Mouse (Mus musculus) brain, embryonic 14.5 days (tissue): ENCODE measurements around the gene Nkpd1.

ENCODE experiments used
- CTCF ChIP-seq: fragments of 200-500 bp; IDR thresholded peaks from 2 replicates; pipeline ENCODE4 v1.5.1; 2012; ENCODE audit warnings: inconsistent platforms, mild to moderate bottlenecking, moderate library complexity, borderline replicate concordance; ENCODE audit not compliant: insufficient read depth, insufficient read length; ENCODE audit errors: extremely low read depth
- POLR2A ChIP-seq: fragments of 200-500 bp; IDR thresholded peaks from 2 replicates; pipeline ENCODE4 v1.6.1; 2012; ENCODE audit warnings: mild to moderate bottlenecking, inconsistent platforms, borderline replicate concordance; ENCODE audit not compliant: poor library complexity, insufficient read depth, insufficient read length, severe bottlenecking; ENCODE audit errors: extremely low read depth

DNA sequence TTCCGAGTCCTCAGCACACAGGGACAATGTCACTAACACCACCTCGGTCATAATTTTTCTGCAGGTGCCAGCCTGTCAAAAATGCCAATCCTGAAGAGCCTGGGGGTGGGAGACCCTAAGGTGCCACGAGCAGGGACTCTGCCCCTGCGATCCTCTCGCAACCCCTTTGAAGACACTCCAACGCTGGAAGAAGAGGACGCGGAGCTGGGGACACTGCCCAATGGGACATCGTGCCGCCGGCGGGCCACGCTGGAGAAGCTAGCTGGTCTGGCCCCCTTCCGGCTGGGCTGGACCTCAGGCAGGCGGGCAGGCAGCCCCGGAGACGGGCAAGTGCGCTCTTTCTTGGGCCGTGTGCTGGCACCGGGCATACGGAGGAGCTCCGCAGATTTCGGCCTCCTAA, 48.2 kb upstream of the Nkpd1 start:
- no peak for TF ChIP-seq CTCF
- no peak for TF ChIP-seq POLR2A
